Mouse (Mus musculus) forebrain, embryonic 16.5 days (tissue): ENCODE data around the gene Ngdn. TPM values are rescaled to one million over a fixed set of nuclear protein-coding genes. Genes with fewer than 3 reads are reported as not detected.

Source experiments
- microRNA counts: library from miRNA; unstranded; fragments of <30 nt; microRNA quantifications from one replicate; lab custom pipeline; 2016
- microRNA-seq: library from miRNA; unstranded; fragments of <30 nt; microRNA quantifications from one replicate; pipeline ENCODE4, GENCODE M21; 2017
- polyA plus RNA-seq: library from polyadenylated mRNA; unstranded; fragments of >200 nt; fragmentation: Nextera tagmentation; extraction: Ambion mirVana; gene quantifications from 2 replicates; pipeline ENCODE4 v1.2.1, GENCODE M21; 2015

Ngdn gene
- polyA plus RNA-seq, 1 experiment from 2014 or later, result 61.2 TPM

MicroRNAs encoded within 50 kb of the gene (microRNA counts, 519-probe panel; counts per million panel counts)
- 965 counts per million, percentile 7 among the panel's probes with 10 or more counts for microRNA mmu-miR-208b (lab: Ali Mortazavi, UCI)

Small RNAs within 50 kb of the gene (microRNA-seq; reads per million reads assigned to microRNA genes)
- gene Mir208b, result 23.7 reads per million, percentile 36 among the genes with 10 or more reads in this experiment

Other genes with a start within 250 kb of the Ngdn start
- gene Slc7a8, start 233.5 kb upstream of the Ngdn start, polyA plus RNA-seq, result 8.7 and 8.9 TPM in 2 replicates
- gene Rnf212b, start 201.3 kb upstream of the Ngdn start, polyA plus RNA-seq, result not detected in 2 replicates
- 12.1 and 13.4 TPM in 2 replicates for gene Homez, start 144.5 kb upstream of the Ngdn start, polyA plus RNA-seq
- 1.7 and 2.6 TPM in 2 replicates for gene Ppp1r3e, start 137.9 kb upstream of the Ngdn start, polyA plus RNA-seq
- gene Bcl2l2, start 132.1 kb upstream of the Ngdn start, polyA plus RNA-seq, result 3.5 TPM in 2 replicates
- gene Gm20521, start 132.0 kb upstream of the Ngdn start, polyA plus RNA-seq, result not detected in 2 replicates
- 122 and 150 TPM in 2 replicates for gene Pabpn1, start 123.0 kb upstream of the Ngdn start, polyA plus RNA-seq
- gene Slc22a17, start 102.3 kb upstream of the Ngdn start, polyA plus RNA-seq, result 128 and 185 TPM in 2 replicates
- gene Efs, start 89.3 kb upstream of the Ngdn start, polyA plus RNA-seq, result 24.2 and 28.7 TPM in 2 replicates
- gene Il25, start 82.8 kb upstream of the Ngdn start, polyA plus RNA-seq, result 0.46 and 0.53 TPM in 2 replicates
- gene Cmtm5, start 79.2 kb upstream of the Ngdn start, polyA plus RNA-seq, result 3.7 and 4.0 TPM in 2 replicates
- gene Myh6, start 48.5 kb upstream of the Ngdn start, polyA plus RNA-seq, result 0.65 and 0.99 TPM in 2 replicates
- not detected in 2 replicates for gene Gm17428, start 38.5 kb upstream of the Ngdn start, polyA plus RNA-seq
- gene Myh7, start 20.8 kb upstream of the Ngdn start, polyA plus RNA-seq, result 6.9 and 7.4 TPM in 2 replicates
- 21.5 and 32.9 TPM in 2 replicates for gene Zfhx2, start 76.9 kb downstream of the Ngdn start, polyA plus RNA-seq
- gene Thtpa, start 79.3 kb downstream of the Ngdn start, polyA plus RNA-seq, result 55.2 and 56.6 TPM in 2 replicates
- 13.3 and 16.5 TPM in 2 replicates for gene Ap1g2, start 91.1 kb downstream of the Ngdn start, polyA plus RNA-seq
- 33.6 and 45.1 TPM in 2 replicates for gene Jph4, start 101.5 kb downstream of the Ngdn start, polyA plus RNA-seq
- 0.26 TPM in 1 of 2 replicates, not detected in the other for gene Dhrs2, start 206.6 kb downstream of the Ngdn start, polyA plus RNA-seq